Mouse (Mus musculus) stomach, embryonic 14.5 days (tissue): Measurements from ENCODE around the gene Rapgef5. TPM values are rescaled to one million over a fixed set of nuclear protein-coding genes. Genes with fewer than 3 reads are reported as not detected.

Experiments
- ATAC-seq: fragments of 200-750 bp; cut with Nextera tagmentation; 2 replicates; pipeline ENCODE4 v1.8.0; 2017; ENCODE audit warnings: low read depth, moderate TSS enrichment; ENCODE audit not compliant: insufficient number of reproducible peaks, insufficient read depth, low FRiP score
- H3K27ac ChIP-seq: fragments of 300-500 bp; sonication (generic); 2 replicates; pipeline ENCODE4 v1.5.1; 2014; ENCODE audit warnings: mild to moderate bottlenecking, low read length, moderate library complexity, mixed read lengths
- H3K27me3 ChIP-seq: fragments of 300-500 bp; sonication (generic); 2 replicates; pipeline ENCODE4 v1.6.1; 2014; ENCODE audit warnings: low read length, control low read depth, mixed read lengths; ENCODE audit not compliant: control insufficient read depth, insufficient read depth
- H3K36me3 ChIP-seq: fragments of 300-500 bp; sonication (generic); 2 replicates; pipeline ENCODE4 v1.6.1; 2014; ENCODE audit warnings: mild to moderate bottlenecking, control low read depth, low read length, moderate library complexity, mixed read lengths; ENCODE audit not compliant: control insufficient read depth, insufficient read depth
- H3K4me1 ChIP-seq: fragments of 300-500 bp; sonication (generic); 2 replicates; pipeline ENCODE4 v1.6.1; 2014; ENCODE audit warnings: low read length, control low read depth, mixed read lengths; ENCODE audit not compliant: control insufficient read depth, insufficient read depth
- H3K4me2 ChIP-seq: fragments of 300-500 bp; sonication (generic); replicated peaks from 2 replicates; pipeline ENCODE4 v1.6.1; 2014; ENCODE audit warnings: low read depth, low read length, control low read depth
- H3K4me3 ChIP-seq: fragments of 300-500 bp; sonication (generic); 2 replicates; pipeline ENCODE4 v1.5.1; 2014; ENCODE audit warnings: low read depth, low read length, control low read depth
- H3K9ac ChIP-seq: fragments of 300-500 bp; sonication (generic); replicated peaks from 2 replicates; pipeline ENCODE4 v1.6.1; 2014; ENCODE audit warnings: low read depth, mild to moderate bottlenecking, control low read depth, low read length, moderate library complexity, mixed read lengths
- H3K9me3 ChIP-seq: fragments of 300-500 bp; sonication (generic); 2 replicates; pipeline ENCODE4 v1.6.1; 2016; ENCODE audit warnings: low read depth, low read length, control low read depth; ENCODE audit not compliant: control insufficient read depth
- WGBS: fragments of 180-500 bp; shearing (Covaris S2); extraction: QIAGEN DNeasy Blood & Tissue Kit; methylation state at CpG from one replicate; pipeline ENCODE4 v1.1.7; 2014; 5-methylcytosine and 5-hydroxymethylcytosine counted together
- polyA plus RNA-seq: library from polyadenylated mRNA; unstranded; fragments of >200 nt; fragmentation: Nextera tagmentation; extraction: Ambion mirVana; gene quantifications from 2 replicates; pipeline ENCODE4 v1.2.1, GENCODE M21; 2014

Rapgef5 gene
- polyA plus RNA-seq, 1 experiment from 2014 or later: 11.9 TPM

DNA sequence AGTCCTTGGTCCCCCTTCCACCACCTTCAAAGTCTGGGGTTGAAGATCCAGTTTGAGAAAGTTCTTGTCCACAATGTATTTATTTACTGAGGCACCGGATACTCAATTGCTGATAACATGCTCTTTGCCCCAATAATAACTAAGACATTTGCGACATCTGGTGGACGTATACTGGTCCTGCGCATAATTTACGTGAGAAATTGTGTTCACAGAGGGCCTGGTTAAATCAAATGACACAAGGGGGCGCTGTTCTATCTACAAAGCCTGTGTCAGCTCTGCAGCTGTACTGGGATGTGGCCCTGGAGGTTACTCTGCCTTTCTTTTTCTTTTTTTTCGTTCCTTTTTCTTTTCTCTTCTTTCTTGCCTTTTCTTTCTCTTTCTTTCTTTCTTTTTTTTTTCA is 248.6 kb downstream of the Rapgef5 start:
- no peak overlapping the region for H3K27ac ChIP-seq
- H3K36me3 ChIP-seq: no peaks in the 10 kb centered on the region
- no peaks in the 10 kb centered on the region for H3K9me3 ChIP-seq
- H3K9ac ChIP-seq: no peak overlapping the region
- H3K4me2 ChIP-seq: no peak overlapping the region
- ATAC-seq: peak; percentile 33; the same call in 1 of the 2 replicates
- H3K27me3 ChIP-seq: no peaks in the 10 kb centered on the region
- WGBS: 7% methylated on average over 7 of the region's 7 CpGs
- H3K4me3 ChIP-seq: no peak overlapping the region
- H3K4me1 ChIP-seq: no peaks in the 10 kb centered on the region

DNA sequence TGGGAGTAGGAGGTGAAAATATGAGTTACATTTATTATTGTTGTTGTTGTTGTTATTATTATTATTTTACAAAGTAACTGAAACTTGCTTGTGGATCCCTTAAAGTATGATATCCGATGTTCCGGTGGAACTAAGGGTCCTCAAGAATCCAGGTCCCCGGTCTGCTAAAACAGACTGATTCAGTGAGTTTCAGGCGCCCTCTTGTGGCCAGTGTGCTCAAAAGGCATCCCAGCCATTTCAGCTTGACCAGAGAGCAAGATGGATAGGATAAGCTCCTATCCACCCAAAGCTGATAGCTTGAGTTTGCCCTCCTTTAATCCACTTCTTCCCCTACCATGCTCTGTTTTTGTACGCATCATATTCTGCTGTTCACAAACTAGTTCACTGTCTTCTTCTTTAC is 252.8 kb downstream of the Rapgef5 start:
- Histone ChIP-seq H3K27me3 (no peaks in the 10 kb centered on the region), H3K4me3 (no peak overlapping the region), H3K4me2 (no peak overlapping the region), H3K9ac (no peak overlapping the region), H3K27ac (no peak overlapping the region), H3K9me3 (no peaks in the 10 kb centered on the region), H3K4me1 (no peaks in the 10 kb centered on the region), H3K36me3 (no peaks in the 10 kb centered on the region)
- WGBS: 6% methylated on average over 5 of the region's 5 CpGs
- no peak for ATAC-seq

DNA sequence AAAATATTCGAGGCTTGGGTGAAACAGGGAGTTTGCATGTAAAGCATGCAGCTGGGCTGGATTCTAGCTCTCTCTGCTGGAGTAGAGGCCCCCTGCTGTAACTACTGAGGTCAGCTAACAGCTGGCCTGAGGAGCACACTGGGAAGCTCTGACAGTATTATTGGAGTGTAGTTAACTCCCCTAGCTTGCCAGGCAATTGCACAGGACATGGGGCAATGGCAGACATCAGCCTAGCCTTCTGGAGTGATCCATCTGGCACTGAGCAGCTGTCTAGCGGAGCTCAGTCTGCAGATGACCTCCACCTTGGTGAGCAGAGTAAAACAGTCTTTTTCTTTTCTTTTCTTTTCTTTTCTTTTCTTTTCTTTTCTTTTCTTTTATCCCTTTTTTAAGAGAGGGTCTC is 253.9 kb downstream of the Rapgef5 start:
- H3K9ac ChIP-seq: no peak overlapping the region
- H3K4me1 ChIP-seq: no peaks in the 10 kb centered on the region
- 38% methylated on average over 2 of the region's 2 CpGs for WGBS
- no peak overlapping the region for H3K4me2 ChIP-seq
- no peak for ATAC-seq
- H3K27ac ChIP-seq: no peak overlapping the region
- H3K27me3 ChIP-seq: no peaks in the 10 kb centered on the region
- no peaks in the 10 kb centered on the region for H3K36me3 ChIP-seq
- H3K9me3 ChIP-seq: no peaks in the 10 kb centered on the region
- no peak overlapping the region for H3K4me3 ChIP-seq

DNA sequence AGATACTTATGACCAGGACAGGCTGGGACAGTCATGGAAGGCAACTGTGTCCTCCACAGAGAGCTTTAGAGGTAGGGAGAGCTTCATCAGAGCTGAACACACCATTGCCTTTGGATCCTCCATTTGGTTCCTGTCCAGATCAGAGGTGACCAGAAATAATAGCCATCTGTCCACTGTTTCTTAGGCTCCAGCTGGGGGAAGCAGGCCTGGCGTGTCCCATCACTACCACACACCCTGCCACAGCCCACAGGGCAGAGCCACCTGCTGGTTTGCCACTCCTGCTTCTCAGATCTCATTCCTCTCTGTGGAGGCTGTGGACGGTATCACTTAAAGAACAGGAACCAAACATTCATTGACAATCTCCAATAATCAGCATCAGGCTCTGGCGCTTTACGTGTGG is 254.9 kb downstream of the Rapgef5 start:
- no peak overlapping the region for H3K4me3 ChIP-seq
- no peaks in the 10 kb centered on the region for H3K9me3 ChIP-seq
- no peaks in the 10 kb centered on the region for H3K4me1 ChIP-seq
- ATAC-seq: no peak
- WGBS: 87% methylated on average over 4 of the region's 4 CpGs
- H3K27ac ChIP-seq: no peak overlapping the region
- H3K4me2 ChIP-seq: no peak overlapping the region
- H3K27me3 ChIP-seq: no peaks in the 10 kb centered on the region
- H3K36me3 ChIP-seq: no peaks in the 10 kb centered on the region
- H3K9ac ChIP-seq: no peak overlapping the region

DNA sequence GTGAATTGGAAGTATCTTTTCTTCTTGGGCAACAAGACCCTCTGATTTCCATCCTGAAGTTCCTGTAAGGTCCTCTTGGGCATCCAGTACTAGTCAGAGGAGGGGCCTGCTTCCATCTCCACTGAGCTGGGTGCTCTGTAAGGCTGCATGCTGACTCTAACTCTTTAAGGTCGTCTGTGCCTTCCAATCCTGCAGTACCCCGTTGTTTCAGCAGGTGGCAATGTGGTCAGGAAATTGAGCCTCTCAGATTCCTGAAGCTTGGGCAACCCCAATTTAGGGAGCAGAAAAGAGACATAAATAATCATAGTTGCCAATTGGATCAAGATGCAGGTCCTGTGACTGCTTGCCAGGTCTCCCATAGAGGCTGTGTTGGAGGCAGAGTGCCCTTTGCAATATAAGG is 256.4 kb downstream of the Rapgef5 start:
- WGBS: 1% methylated on average over 2 of the region's 2 CpGs
- no peaks in the 10 kb centered on the region for H3K9me3 ChIP-seq

DNA sequence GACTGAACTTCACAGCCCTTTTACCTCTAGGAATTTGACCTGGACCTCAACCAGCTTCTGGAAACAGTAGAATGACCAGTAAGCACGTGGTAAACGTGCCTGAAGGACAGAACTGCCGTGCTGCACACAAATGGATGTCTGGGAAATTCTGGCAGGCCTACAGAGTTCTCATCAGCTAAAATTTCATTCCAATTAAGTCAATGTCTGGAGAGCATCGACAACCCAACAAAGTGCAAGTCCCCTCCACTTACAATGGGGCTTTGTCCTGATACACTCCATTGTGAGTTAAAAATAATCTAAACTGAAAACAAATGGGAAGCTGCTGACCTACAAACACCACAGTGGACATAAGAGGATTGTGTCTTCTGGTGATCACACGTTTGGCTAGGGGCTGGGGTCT is 260.6 kb downstream of the Rapgef5 start:
- no peaks in the 10 kb centered on the region for H3K27me3 ChIP-seq
- H3K4me2 ChIP-seq: no peak overlapping the region
- no peak overlapping the region for H3K4me3 ChIP-seq
- H3K36me3 ChIP-seq: no peaks in the 10 kb centered on the region
- H3K9me3 ChIP-seq: no peaks in the 10 kb centered on the region
- no peak for ATAC-seq
- WGBS: 51% methylated on average over 5 of the region's 5 CpGs
- no peak overlapping the region for H3K27ac ChIP-seq
- no peak overlapping the region for H3K9ac ChIP-seq
- no peaks in the 10 kb centered on the region for H3K4me1 ChIP-seq

More for the DNA sequence above, 256.4 kb downstream of the Rapgef5 start:
- H3K4me2 ChIP-seq: no peak overlapping the region
- peak; percentile 23; the same call in 1 of the 2 replicates for ATAC-seq
- no peak overlapping the region for H3K27ac ChIP-seq
- H3K27me3 ChIP-seq: no peaks in the 10 kb centered on the region
- no peaks in the 10 kb centered on the region for H3K36me3 ChIP-seq
- no peak overlapping the region for H3K9ac ChIP-seq
- H3K4me1 ChIP-seq: no peaks in the 10 kb centered on the region
- H3K4me3 ChIP-seq: no peak overlapping the region

DNA sequence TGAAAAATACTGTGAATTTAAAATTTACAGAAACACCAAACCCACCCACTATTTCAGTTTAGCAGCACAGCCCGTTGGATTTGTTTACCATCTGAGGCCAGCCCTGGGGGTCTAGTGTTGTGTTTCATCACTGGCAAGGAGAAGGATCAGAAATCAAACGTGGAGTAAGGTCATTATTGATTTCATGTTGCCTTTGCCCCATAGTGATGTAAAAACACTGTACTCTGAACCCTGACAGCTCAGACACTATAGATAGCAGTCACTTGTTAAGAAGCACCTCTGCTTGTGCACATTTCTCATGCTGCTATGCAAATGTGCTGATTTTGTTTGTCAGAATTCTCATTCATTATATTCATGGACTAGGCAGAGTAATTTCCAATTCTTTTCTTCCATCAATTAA is 265.1 kb downstream of the Rapgef5 start:
- no peaks in the 10 kb centered on the region for H3K27me3 ChIP-seq
- no peaks in the 10 kb centered on the region for H3K36me3 ChIP-seq
- ATAC-seq: no peak
- H3K4me3 ChIP-seq: no peak overlapping the region
- no peak overlapping the region for H3K27ac ChIP-seq
- no peaks in the 10 kb centered on the region for H3K9me3 ChIP-seq
- H3K9ac ChIP-seq: no peak overlapping the region
- H3K4me1 ChIP-seq: no peaks in the 10 kb centered on the region
- H3K4me2 ChIP-seq: no peak overlapping the region
- WGBS: 14% methylated on average over 2 of the region's 2 CpGs

DNA sequence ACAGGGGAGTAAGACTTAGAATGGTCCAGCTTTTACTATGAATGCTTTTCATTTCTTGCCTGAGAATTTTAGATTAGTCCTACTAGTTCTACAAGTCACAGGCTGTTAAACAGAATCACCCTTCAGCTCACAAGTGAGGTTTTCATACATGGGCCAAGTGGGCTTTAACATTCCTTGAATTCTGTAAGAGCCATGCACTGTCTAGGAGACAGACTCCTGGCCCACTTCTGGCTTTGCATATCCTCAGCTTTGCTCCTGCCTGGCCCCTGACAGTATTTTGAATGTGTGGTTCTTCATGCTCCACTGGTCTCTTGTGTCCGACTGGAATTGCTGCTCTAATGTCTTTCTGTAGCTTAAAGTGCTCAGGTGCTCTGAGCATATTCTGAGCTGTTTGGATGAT is 267.1 kb downstream of the Rapgef5 start:
- Histone ChIP-seq H3K4me1 (no peaks in the 10 kb centered on the region), H3K9ac (no peak overlapping the region), H3K36me3 (no peaks in the 10 kb centered on the region), H3K4me2 (no peak overlapping the region), H3K9me3 (no peaks in the 10 kb centered on the region), H3K4me3 (no peak overlapping the region), H3K27ac (no peak overlapping the region), H3K27me3 (no peaks in the 10 kb centered on the region)
- ATAC-seq: no peak
- 71% methylated on average over 1 of the region's 1 CpGs for WGBS

DNA sequence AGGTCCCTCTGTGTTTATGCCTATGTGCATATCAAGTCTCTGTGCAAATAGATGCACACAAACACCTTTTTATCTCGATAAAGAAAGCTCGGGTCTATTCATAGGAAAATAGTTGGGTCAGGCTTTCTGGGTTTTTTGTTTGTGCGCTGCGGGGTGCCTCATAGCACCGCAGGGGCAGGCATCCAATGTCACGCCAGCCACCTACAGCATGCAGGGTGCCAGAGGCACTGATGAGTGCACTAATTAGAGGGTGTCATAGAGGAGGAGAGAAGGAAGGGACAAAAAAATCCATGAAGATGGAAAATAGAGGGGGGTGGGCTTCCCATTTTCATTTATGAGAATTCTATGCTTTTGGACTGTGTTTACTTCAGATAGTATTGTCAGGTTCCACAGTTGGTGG is 270.3 kb downstream of the Rapgef5 start:
- Histone ChIP-seq H3K36me3 (no peaks in the 10 kb centered on the region), H3K9me3 (no peaks in the 10 kb centered on the region), H3K4me3 (no peak overlapping the region), H3K27me3 (no peaks in the 10 kb centered on the region), H3K9ac (no peak overlapping the region), H3K27ac (no peak overlapping the region), H3K4me2 (no peak overlapping the region), H3K4me1 (no peaks in the 10 kb centered on the region)
- WGBS: 43% methylated on average over 6 of the region's 6 CpGs
- no peak for ATAC-seq
